Mouse (Mus musculus): ENCODE data around the gene Ddx18. TPM values are rescaled to one million over a fixed set of nuclear protein-coding genes. Genes with fewer than 3 reads are reported as not detected.

The Ddx18 gene
- total RNA-seq (2021): 10 to 100 TPM; 23.4 to 23.5 TPM
- long read RNA-seq, experiment 1, transcript Ddx18-201 (13 exons, 2,258 nt): major isoform, 22 of 26 reads
- long read RNA-seq, experiment 1, partial matches to known transcripts: 2 of 26 reads
- long read RNA-seq, experiment 1, other reads (novel, unspliced or antisense): 2 of 26 reads
- long read RNA-seq, experiment 2, transcript Ddx18-201 (13 exons, 2,258 nt): major isoform, 20 of 22 reads
- long read RNA-seq, experiment 2, partial matches to known transcripts: 0 of 22 reads
- long read RNA-seq, experiment 2, other reads (novel, unspliced or antisense): 2 of 22 reads

GRCm38 (mm10) chr1:121567521-121568489 lies at the start of gene Ddx18:
Ddx18 (minus strand) TSS chr1:121567989.
- intact Hi-C loops (cut with DNase I): no loop called here
- peak; percentile 94 to 98 for DNase-seq (ENCODE audit: low spot score in 2 of 2)

GRCm38 (mm10) chr1:121608000-121608399 lies 40.2 kb upstream of the Ddx18 start:
- DNase-seq (ENCODE audit: low spot score in 2 of 2): no peak
- intact Hi-C loops (cut with DNase I): no loop called here

GRCm38 (mm10) chr1:121605118-121605517 lies 37.3 kb upstream of the Ddx18 start:
- peak; percentile 22 to 26 for DNase-seq (ENCODE audit: low spot score in 2 of 2)
- intact Hi-C loops (cut with DNase I): no loop called here

- intact Hi-C loops (cut with DNase I): no loop called here
- DNase-seq (ENCODE audit: low spot score in 2 of 2): no peak
Measured at GRCm38 (mm10) chr1:121601893-121602292, 34.1 kb upstream of the Ddx18 start.

GRCm38 (mm10) chr1:121601084-121601483 lies 33.3 kb upstream of the Ddx18 start:
- intact Hi-C loops (cut with DNase I): no loop called here
- peak in 1 of 2 experiments; percentile 18 for DNase-seq (ENCODE audit: low spot score in 2 of 2)

- DNase-seq (ENCODE audit: low spot score in 2 of 2): no peak
- intact Hi-C loops (cut with DNase I): no loop called here
Measured at GRCm38 (mm10) chr1:121598421-121598820, 30.6 kb upstream of the Ddx18 start.

- intact Hi-C loops (cut with DNase I): no loop called here
- DNase-seq (ENCODE audit: low spot score in 2 of 2): peak in 1 of 2 experiments; percentile 22
Measured at GRCm38 (mm10) chr1:121596951-121597625, 29.3 kb upstream of the Ddx18 start.

- no peak for DNase-seq (ENCODE audit: low spot score in 2 of 2)
- intact Hi-C loops (cut with DNase I): no loop called here
Measured at GRCm38 (mm10) chr1:121584838-121585237, 17.0 kb upstream of the Ddx18 start.

- intact Hi-C loops (cut with DNase I): no loop called here
- no peak for DNase-seq (ENCODE audit: low spot score in 2 of 2)
Measured at GRCm38 (mm10) chr1:121581133-121581855, 13.5 kb upstream of the Ddx18 start.

GRCm38 (mm10) chr1:121577491-121577890 lies 9.7 kb upstream of the Ddx18 start:
- intact Hi-C loops (cut with DNase I): no loop called here
- no peak for DNase-seq (ENCODE audit: low spot score in 2 of 2)

GRCm38 (mm10) chr1:121570522-121570921 lies 2.7 kb upstream of the Ddx18 start:
- DNase-seq (ENCODE audit: low spot score in 2 of 2): peak; percentile 17 to 38
- intact Hi-C loops (cut with DNase I): no loop called here

GRCm38 (mm10) chr1:121557861-121558260 lies 9.9 kb downstream of the Ddx18 start:
- intact Hi-C loops (cut with DNase I): no loop called here
- no peak for DNase-seq (ENCODE audit: low spot score in 2 of 2)

- intact Hi-C loops (cut with DNase I): loop anchor here (5.0 kb wide), 1 partner anchor 109 kb away; no protein-coding TSS in a partner anchor
- peak in 1 of 2 experiments; percentile 56 for DNase-seq (ENCODE audit: low spot score in 2 of 2)
Measured at GRCm38 (mm10) chr1:121551457-121551835, 16.3 kb downstream of the Ddx18 start.

GRCm38 (mm10) chr1:121550801-121551456 lies 16.9 kb downstream of the Ddx18 start:
- no peak for DNase-seq (ENCODE audit: low spot score in 2 of 2)
- intact Hi-C loops (cut with DNase I): loop anchor here (5.0 kb wide), 1 partner anchor 109 kb away; no protein-coding TSS in a partner anchor

GRCm38 (mm10) chr1:121549456-121549855 lies 18.3 kb downstream of the Ddx18 start:
- intact Hi-C loops (cut with DNase I): loop anchor here (10.0 kb wide), 1 partner anchor 965 kb away; no protein-coding TSS in a partner anchor
- DNase-seq (ENCODE audit: low spot score in 2 of 2): no peak

GRCm38 (mm10) chr1:121548667-121549066 lies 19.1 kb downstream of the Ddx18 start:
- DNase-seq (ENCODE audit: low spot score in 2 of 2): no peak
- intact Hi-C loops (cut with DNase I): loop anchor here (10.0 kb wide), 1 partner anchor 964 kb away; no protein-coding TSS in a partner anchor

- peak in 1 of 2 experiments; percentile 49 for DNase-seq (ENCODE audit: low spot score in 2 of 2)
- intact Hi-C loops (cut with DNase I): loop anchor here (10.0 kb wide), 1 partner anchor 962 kb away; no protein-coding TSS in a partner anchor
Measured at GRCm38 (mm10) chr1:121546844-121547243, 20.9 kb downstream of the Ddx18 start.

- intact Hi-C loops (cut with DNase I): loop anchor here (10.0 kb wide), 1 partner anchor 956 kb away; no protein-coding TSS in a partner anchor
- DNase-seq (ENCODE audit: low spot score in 2 of 2): no peak
Measured at GRCm38 (mm10) chr1:121540361-121540760, 27.4 kb downstream of the Ddx18 start.
